Mouse (Mus musculus) forebrain, embryonic 16.5 days (tissue): ENCODE measurements at regions not wholly inside any gene's neighbourhood (a gene's known extent, or its start where the extent isn't known, plus 50 kb on each side); places are given as distances from the start of the nearest gene placed in this dataset.

ENCODE experiments used
- ATAC-seq: fragments of 200-750 bp; cut with Nextera tagmentation; 2 replicates; pipeline ENCODE4 v1.8.0; 2017; ENCODE audit warnings: mild to moderate bottlenecking, moderate library complexity
- H3K27ac ChIP-seq: fragments of 300-500 bp; sonication (generic); 2 replicates; pipeline ENCODE4 v1.5.1; 2014; ENCODE audit warnings: low read length, control low read depth
- H3K27me3 ChIP-seq: fragments of 300-500 bp; sonication (generic); replicated peaks from 2 replicates; pipeline ENCODE4 v1.6.1; 2014; ENCODE audit warnings: low read length; ENCODE audit not compliant: control insufficient read depth, insufficient read depth
- H3K36me3 ChIP-seq: fragments of 300-500 bp; sonication (generic); 2 replicates; pipeline ENCODE4 v1.6.1; 2014; ENCODE audit not compliant: control insufficient read depth, insufficient read depth
- H3K4me1 ChIP-seq: fragments of 300-500 bp; sonication (generic); replicated peaks from 2 replicates; pipeline ENCODE4 v1.6.1; 2014; ENCODE audit warnings: low read length; ENCODE audit not compliant: control insufficient read depth, insufficient read depth
- H3K4me2 ChIP-seq: fragments of 300-500 bp; sonication (generic); 2 replicates; pipeline ENCODE4 v1.6.1; 2014; ENCODE audit warnings: mild to moderate bottlenecking, low read length, control low read depth
- H3K4me3 ChIP-seq: fragments of 300-500 bp; sonication (generic); replicated peaks from 2 replicates; pipeline ENCODE4 v1.5.1; 2014; ENCODE audit warnings: mild to moderate bottlenecking, low read length, control low read depth
- H3K9ac ChIP-seq: fragments of 300-500 bp; sonication (generic); replicated peaks from 2 replicates; pipeline ENCODE4 v1.6.1; 2014; ENCODE audit warnings: low read depth, low read length, control low read depth
- H3K9me3 ChIP-seq: fragments of 300-500 bp; sonication (generic); 2 replicates; pipeline ENCODE4 v1.6.1; 2016; ENCODE audit warnings: low read length; ENCODE audit not compliant: control insufficient read depth
- WGBS: fragments of 180-500 bp; shearing (Covaris S2); extraction: QIAGEN DNeasy Blood & Tissue Kit; methylation state at CpG from one replicate; pipeline ENCODE4 v1.1.7; 2014; 5-methylcytosine and 5-hydroxymethylcytosine counted together

DNA sequence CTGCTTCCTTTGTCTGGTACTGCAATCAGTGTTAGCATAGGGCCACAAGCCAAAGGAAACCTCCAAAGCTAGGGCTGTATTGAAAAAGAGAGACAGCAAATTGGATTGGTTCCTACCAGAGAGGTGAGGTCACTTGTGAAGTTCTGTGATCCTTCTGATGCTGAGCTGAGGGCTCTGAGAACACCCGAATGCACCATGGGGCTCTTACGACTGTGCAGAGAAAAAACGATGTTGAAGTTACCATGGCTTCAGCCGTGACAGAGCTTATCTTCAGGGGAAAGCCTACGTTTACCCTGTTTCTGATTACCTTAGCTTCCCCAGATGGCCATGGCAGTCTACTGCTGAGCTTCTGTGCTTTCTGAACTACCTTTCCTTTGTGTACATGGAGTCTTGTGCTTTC is 53.9 kb upstream of the Fmo9 start:
- 77% methylated on average over 5 of the region's 5 CpGs for WGBS
- no peaks in the 10 kb centered on the region for H3K9me3 ChIP-seq
- no peak for ATAC-seq

GRCm38 (mm10) chr1:166738029-166738428 is 56.4 kb upstream of the Fmo9 start:
- H3K9me3 ChIP-seq: no peaks in the 10 kb centered on the region
- H3K27me3 ChIP-seq: no peaks in the 10 kb centered on the region
- no peak overlapping the region for H3K27ac ChIP-seq
- no peak overlapping the region for H3K4me2 ChIP-seq
- 0% methylated on average over 2 of the region's 2 CpGs for WGBS
- no peaks in the 10 kb centered on the region for H3K36me3 ChIP-seq
- no peak overlapping the region for H3K4me3 ChIP-seq
- no peaks in the 10 kb centered on the region for H3K4me1 ChIP-seq
- ATAC-seq: 0 out of 2 replicates have a peak, but pooled peaks have one; percentile 43
- no peak overlapping the region for H3K9ac ChIP-seq

More for the DNA sequence above, 53.9 kb upstream of the Fmo9 start:
- Histone ChIP-seq H3K4me2 (no peak overlapping the region), H3K4me3 (no peak overlapping the region), H3K4me1 (no peaks in the 10 kb centered on the region), H3K27me3 (no peaks in the 10 kb centered on the region), H3K27ac (no peak overlapping the region), H3K9ac (no peak overlapping the region), H3K36me3 (no peaks in the 10 kb centered on the region)

GRCm38 (mm10) chr1:166750236-166750635 is 68.6 kb upstream of the Fmo9 start:
- WGBS: 25% methylated on average over 4 of the region's 4 CpGs
- Histone ChIP-seq H3K4me2 (no peak overlapping the region), H3K27ac (peak overlapping the region; percentile 45; the same call in 1 of the 2 replicates), H3K4me1 (peaks cover 7% of the 10 kb centered on the region), H3K9me3 (no peaks in the 10 kb centered on the region), H3K36me3 (no peaks in the 10 kb centered on the region), H3K9ac (no peak overlapping the region), H3K4me3 (no peak overlapping the region), H3K27me3 (no peaks in the 10 kb centered on the region)
- peak; percentile 76 for ATAC-seq

GRCm38 (mm10) chr1:166750777-166751176 is 69.1 kb upstream of the Fmo9 start:
- no peak overlapping the region for H3K9ac ChIP-seq
- H3K4me1 ChIP-seq: peaks cover 7% of the 10 kb centered on the region
- 60% methylated on average over 4 of the region's 4 CpGs for WGBS
- no peaks in the 10 kb centered on the region for H3K27me3 ChIP-seq
- no peaks in the 10 kb centered on the region for H3K36me3 ChIP-seq
- H3K4me2 ChIP-seq: no peak overlapping the region
- ATAC-seq: peak; percentile 54
- no peaks in the 10 kb centered on the region for H3K9me3 ChIP-seq
- H3K27ac ChIP-seq: peak overlapping the region; percentile 62
- H3K4me3 ChIP-seq: no peak overlapping the region

DNA sequence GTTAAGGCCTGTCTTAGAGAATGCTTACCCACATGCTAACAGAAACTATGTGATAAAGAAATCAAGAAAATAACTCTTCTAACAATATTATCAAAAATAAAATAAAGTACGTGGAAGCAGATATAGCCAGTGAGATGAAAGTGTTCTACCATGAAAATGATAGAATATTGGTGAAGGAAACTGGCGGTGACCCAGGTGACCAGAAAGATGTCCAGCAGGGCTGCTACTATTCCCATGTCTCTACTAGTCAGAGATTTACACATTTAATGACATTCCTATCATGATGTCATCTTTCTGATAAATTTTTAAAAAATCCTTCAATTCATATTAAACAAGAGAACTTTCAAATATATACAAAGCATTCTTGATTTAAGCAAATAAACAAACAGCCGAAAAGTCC is 69.8 kb upstream of the Fmo9 start:
- H3K27me3 ChIP-seq: no peaks in the 10 kb centered on the region
- no peak overlapping the region for H3K27ac ChIP-seq
- ATAC-seq: no peak
- no peaks in the 10 kb centered on the region for H3K9me3 ChIP-seq
- H3K4me3 ChIP-seq: no peak overlapping the region
- H3K36me3 ChIP-seq: no peaks in the 10 kb centered on the region
- no peak overlapping the region for H3K4me2 ChIP-seq
- 97% methylated on average over 3 of the region's 3 CpGs for WGBS
- peaks cover 7% of the 10 kb centered on the region for H3K4me1 ChIP-seq
- no peak overlapping the region for H3K9ac ChIP-seq

- Histone ChIP-seq H3K36me3 (no peaks in the 10 kb centered on the region), H3K4me1 (peaks cover 7% of the 10 kb centered on the region), H3K9ac (no peak overlapping the region), H3K4me2 (no peak overlapping the region), H3K27me3 (no peaks in the 10 kb centered on the region), H3K4me3 (no peak overlapping the region), H3K27ac (peak overlapping the region; percentile 61; the same call in 1 of the 2 replicates), H3K9me3 (no peaks in the 10 kb centered on the region)
- peak; percentile 76 for ATAC-seq
- 63% methylated on average over 6 of the region's 6 CpGs for WGBS
Observed at GRCm38 (mm10) chr1:166752990-166753709, 71.5 kb upstream of the Fmo9 start.

- H3K4me2 ChIP-seq: no peak overlapping the region
- no peak for ATAC-seq
- WGBS: 84% methylated on average over 2 of the region's 2 CpGs
- no peaks in the 10 kb centered on the region for H3K27me3 ChIP-seq
- no peaks in the 10 kb centered on the region for H3K36me3 ChIP-seq
- no peak overlapping the region for H3K4me3 ChIP-seq
- H3K27ac ChIP-seq: no peak overlapping the region
- H3K9me3 ChIP-seq: no peaks in the 10 kb centered on the region
- H3K9ac ChIP-seq: no peak overlapping the region
- H3K4me1 ChIP-seq: 0 out of 2 replicates have a peak, but pooled peaks cover 2% of the 10 kb centered on the region
Observed at GRCm38 (mm10) chr1:166758987-166759386, 77.3 kb upstream of the Fmo9 start.

DNA sequence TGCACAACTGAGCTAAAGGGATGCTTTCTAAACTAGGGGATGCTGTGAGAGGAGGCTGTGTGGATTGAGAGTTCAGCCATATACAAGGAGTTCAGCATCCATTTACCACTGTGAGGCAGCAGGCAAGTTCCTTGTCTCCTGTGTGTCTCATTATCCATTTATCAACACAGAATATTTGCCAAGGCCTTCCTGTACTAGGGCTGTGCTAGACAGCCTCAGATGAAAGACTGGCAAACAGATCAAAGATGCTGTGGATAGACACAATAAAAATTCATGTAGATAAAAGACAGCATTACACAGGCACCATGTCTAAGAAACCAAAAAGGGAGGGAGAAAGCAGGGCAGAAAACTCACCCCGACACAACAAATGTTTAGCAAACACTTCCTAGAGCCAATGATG is 91.5 kb upstream of the Fmo9 start:
- no peak overlapping the region for H3K9ac ChIP-seq
- no peak overlapping the region for H3K4me2 ChIP-seq
- H3K9me3 ChIP-seq: no peaks in the 10 kb centered on the region
- no peak for ATAC-seq
- H3K27me3 ChIP-seq: no peaks in the 10 kb centered on the region
- H3K4me3 ChIP-seq: no peak overlapping the region
- H3K27ac ChIP-seq: no peak overlapping the region
- WGBS: 79% methylated on average over 1 of the region's 1 CpGs
- no peaks in the 10 kb centered on the region for H3K36me3 ChIP-seq
- no peaks in the 10 kb centered on the region for H3K4me1 ChIP-seq

DNA sequence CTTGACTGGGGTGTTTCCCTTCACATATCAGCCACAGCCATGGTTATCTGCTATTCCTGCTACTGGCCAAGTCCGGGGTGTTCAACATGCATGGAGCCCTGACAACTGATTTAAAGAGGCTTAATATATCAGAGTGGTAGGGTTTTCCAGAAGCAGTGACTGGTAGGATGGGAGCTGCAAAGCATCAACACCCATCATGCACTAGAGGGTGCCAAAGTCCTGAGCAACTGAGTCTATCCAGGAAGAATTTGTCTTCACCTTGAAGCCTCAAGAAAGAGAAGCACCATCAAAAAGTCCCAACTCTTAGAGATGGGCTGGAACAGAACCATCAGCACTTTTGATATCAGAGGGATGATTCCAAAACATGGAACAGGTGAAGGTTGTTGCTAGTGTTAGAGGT is 100.5 kb upstream of the Fmo9 start:
- Histone ChIP-seq H3K9ac (no peak overlapping the region), H3K36me3 (no peaks in the 10 kb centered on the region), H3K9me3 (no peaks in the 10 kb centered on the region), H3K4me2 (no peak overlapping the region), H3K4me3 (no peak overlapping the region), H3K27me3 (no peaks in the 10 kb centered on the region), H3K27ac (no peak overlapping the region), H3K4me1 (no peaks in the 10 kb centered on the region)
- 72% methylated on average over 1 of the region's 1 CpGs for WGBS
- 0 out of 2 replicates have a peak, but pooled peaks have one; percentile 45 for ATAC-seq
